Mouse (Mus musculus): ENCODE results near the gene Atp6v1fnb.

The Atp6v1fnb gene

DNA sequence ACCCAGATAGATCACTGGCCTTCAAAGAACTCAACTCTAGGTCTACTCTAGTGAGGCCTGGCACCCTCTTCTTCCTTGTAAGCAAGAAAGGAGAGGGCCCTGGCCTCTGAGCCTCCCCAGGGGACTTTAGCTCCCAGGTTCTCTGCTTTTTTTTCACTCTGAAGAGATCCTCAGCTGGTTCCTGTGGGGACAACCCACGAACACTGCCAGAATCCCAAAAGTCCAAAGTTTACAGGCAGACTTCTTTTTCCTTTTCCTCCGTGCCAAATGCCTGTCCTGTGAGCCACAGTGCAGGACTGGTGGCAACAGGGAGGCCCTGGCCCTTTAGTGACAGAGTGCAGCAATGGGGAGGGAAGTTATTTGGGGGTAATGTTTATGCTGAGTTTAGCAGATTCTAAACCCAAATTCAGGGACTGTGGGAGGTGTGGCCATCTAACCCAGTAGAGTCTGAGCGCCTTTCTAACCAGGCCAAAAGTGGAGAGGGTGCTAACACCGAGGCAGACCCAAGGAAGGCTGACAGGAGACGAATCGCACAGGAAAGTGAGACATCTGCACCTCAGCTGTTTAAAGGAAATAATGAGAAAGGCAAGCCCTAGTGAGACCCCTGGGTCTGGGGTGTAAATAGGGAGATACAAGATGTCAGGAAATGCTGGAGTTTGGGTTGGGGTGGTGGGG lies 51.5 kb downstream of the Atp6v1fnb start:
- in situ Hi-C loops (cut with MboI, MseI): no loop called here

Measured in T-helper 2 cell (primary cell).